Mouse (Mus musculus): ENCODE measurements around the gene Ivd.

DNA sequence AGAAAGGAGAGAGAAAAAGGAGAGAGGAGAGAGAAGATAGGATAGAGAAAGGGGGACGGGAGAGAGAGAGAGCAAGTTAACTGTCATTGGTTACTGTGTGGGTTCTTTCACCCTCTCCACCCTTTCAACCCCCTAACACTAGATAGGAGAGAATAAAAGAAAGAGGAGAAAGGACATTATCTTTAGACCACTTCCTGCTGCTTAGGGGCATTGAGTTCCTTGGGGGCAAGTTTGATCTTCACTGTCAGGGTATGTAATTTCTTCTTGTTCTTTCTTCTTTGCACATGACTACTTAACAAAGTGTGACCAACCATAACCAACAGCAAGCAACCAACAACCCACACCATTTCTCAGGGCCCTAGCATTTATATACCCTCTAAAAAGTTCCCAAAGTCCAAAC lies 49.0 kb upstream of the Ivd start:
- no peak for TF ChIP-seq POLR2A (IDR thresholded peaks at IDR 0.05; ENCODE audit: extremely low read depth, insufficient read depth, low read length)
- TF ChIP-seq CTCF (IDR thresholded peaks at IDR 0.05; ENCODE audit: extremely low read depth, insufficient read depth, low read length), result no peak
